Mouse (Mus musculus) cerebral cortex, adult 2 months (tissue): ENCODE measurements around the gene Pkp4.

Experiments
- WGBS: fragments of 180-500 bp; shearing (Covaris S2); methylation state at CpG from one replicate; pipeline ENCODE4 v1.1.7; 2018; 5-methylcytosine and 5-hydroxymethylcytosine counted together

Pkp4 gene

DNA sequence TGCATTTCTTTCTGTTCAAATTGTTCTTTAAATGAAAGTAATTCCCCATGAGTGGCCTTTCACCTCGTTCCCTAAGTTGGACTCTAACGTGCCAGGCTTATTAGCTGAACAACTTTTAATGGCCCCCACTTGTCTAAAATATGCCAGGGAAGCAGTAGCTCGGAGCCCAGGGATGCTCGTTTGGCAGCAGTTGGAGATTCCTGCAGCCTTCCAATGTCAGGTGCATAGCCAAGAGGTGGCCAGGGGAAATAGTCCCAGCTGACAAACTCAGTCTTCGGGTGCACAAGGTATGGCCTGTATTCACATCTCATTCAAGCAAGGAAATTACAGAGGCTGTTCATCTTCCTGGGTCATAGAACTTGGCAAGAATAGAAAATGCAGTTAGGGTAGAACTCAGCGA lies 112.1 kb downstream of the Pkp4 start:
- 70% methylated on average over 6 of the region's 6 CpGs for WGBS

DNA sequence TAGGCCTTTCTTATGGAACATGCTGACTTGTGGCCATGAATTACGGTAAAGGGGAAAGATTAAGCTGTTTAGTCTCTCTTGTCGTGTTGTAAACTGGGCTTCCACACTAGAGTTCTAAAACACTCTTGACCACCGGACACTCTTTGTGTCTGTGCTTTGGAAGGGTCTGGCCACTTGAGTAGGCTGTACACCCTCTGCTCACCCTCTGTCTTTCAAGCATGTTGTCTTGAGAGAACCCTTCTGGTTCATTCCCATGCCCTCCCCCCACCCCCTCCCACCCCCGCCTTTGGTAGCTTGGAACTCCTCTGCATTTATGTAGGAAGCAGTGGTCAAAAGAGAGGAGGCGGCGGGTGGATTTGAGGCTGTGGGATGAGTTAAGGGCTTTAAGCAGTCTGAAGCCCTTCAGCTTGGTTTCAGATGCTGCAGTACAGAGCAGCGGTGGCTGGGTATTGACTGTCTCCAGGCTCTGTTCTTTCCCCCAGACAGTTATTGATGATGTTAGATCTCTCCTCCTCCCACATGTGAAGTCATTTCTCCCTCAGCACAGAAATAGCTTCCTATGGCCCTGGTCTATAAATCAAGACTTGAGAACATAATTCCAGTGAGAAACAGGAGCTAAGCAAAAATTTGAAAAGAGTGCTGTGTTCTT lies 120.4 kb downstream of the Pkp4 start:
- WGBS, result 90% methylated on average over 7 of the region's 7 CpGs

- 86% methylated on average over 6 of the region's 6 CpGs for WGBS
Measured at GRCm38 (mm10) chr2:59282966-59283365, 122.3 kb downstream of the Pkp4 start.

GRCm38 (mm10) chr2:59284216-59284615 lies 123.6 kb downstream of the Pkp4 start:
- 92% methylated on average over 5 of the region's 5 CpGs for WGBS

- 76% methylated on average over 8 of the region's 8 CpGs for WGBS
Measured at GRCm38 (mm10) chr2:59284734-59285490, 124.3 kb downstream of the Pkp4 start.

- WGBS, result 39% methylated on average over 1 of the region's 1 CpGs
Measured at GRCm38 (mm10) chr2:59285581-59285980, 124.9 kb downstream of the Pkp4 start.

DNA sequence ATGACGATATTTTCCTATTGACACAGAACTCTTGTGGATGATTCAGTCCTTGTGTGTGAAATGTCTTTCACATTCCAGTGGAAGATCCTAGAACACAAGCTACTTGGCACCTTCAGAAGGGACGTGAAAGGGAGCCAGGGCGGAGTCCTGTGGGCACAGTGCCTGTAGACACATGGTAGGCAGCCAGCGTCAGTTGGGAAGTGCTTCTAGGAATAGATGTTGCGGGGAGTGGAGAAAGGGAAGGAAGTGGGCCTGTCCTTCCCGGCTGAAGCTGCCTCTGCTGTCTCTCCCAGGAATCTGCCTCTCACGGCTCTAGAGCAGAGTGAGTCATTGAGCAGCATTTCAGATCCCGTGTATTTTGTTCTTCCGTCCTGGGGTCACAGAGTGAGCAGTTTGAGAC lies 125.6 kb downstream of the Pkp4 start:
- WGBS, result 12% methylated on average over 9 of the region's 9 CpGs

GRCm38 (mm10) chr2:59287630-59288029 lies 127.0 kb downstream of the Pkp4 start:
- WGBS, result 82% methylated on average over 8 of the region's 8 CpGs

- WGBS, result 66% methylated on average over 2 of the region's 2 CpGs
Measured at GRCm38 (mm10) chr2:59289411-59289810, 128.8 kb downstream of the Pkp4 start.

GRCm38 (mm10) chr2:59290391-59290790 lies 129.7 kb downstream of the Pkp4 start:
- 82% methylated on average over 3 of the region's 3 CpGs for WGBS

DNA sequence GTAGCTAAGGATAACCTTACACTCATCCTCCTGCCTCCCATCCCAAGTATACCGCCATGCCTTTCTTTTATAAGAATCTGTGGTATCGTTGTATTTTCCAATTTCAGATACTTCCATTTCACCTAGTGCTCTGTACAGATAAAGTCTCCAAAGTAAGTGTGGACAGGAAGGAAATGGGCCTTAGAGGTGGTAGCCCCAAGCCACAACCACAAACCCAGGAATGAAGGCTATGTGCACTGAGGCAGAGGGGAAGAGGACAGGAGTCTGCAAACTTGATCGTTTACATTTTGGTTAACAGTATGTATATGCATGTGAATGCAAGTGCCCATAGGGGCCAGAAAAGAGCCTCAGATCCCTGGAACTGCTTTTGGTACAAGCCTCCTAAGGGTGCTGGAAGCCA lies 139.2 kb downstream of the Pkp4 start:
- 81% methylated on average over 3 of the region's 3 CpGs for WGBS

DNA sequence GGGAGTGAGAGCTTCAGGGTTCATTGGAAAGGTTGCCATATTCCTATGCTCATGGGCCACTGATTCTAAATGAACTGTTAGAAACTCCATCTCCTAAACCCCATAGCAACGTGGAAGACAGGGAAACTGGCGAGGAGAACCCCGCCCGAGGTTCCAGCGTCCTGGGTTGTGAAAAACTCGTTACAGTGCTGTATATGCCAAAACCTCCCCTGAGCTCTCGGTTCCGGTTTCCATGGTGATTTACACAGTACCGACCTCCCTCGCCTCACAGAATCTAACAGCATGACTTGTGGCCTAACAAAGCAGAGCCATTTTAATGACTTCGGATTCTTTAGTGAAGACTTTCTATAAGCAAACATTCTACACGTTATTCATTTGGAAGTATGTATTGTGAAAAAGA lies 141.0 kb downstream of the Pkp4 start:
- 24% methylated on average over 12 of the region's 12 CpGs for WGBS

DNA sequence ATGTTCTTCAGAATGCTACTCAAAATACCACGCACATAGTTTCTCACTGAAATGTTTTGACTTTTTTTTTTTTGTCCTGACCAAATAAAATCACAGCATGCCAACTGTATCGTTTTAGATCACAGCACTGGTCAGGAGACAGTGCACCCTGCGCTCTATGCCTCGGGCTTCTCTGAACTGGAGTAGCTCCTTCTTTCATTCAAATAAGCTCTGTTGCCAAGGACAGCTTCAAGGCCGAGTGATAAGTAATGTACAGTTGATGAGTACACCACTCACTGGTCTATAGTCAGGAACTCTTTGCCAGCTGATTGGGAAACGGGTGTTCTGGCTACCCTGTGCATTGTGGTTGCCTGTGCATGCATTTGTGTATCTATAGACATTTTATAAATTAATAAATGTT lies 141.8 kb downstream of the Pkp4 start:
- 65% methylated on average over 6 of the region's 6 CpGs for WGBS

GRCm38 (mm10) chr2:59303530-59304063 lies 142.9 kb downstream of the Pkp4 start:
- WGBS, result 90% methylated on average over 12 of the region's 12 CpGs

GRCm38 (mm10) chr2:59307302-59307701 lies 146.7 kb downstream of the Pkp4 start:
- 87% methylated on average over 8 of the region's 8 CpGs for WGBS

- 96% methylated on average over 19 of the region's 19 CpGs for WGBS
Measured at GRCm38 (mm10) chr2:59308055-59308454, 147.4 kb downstream of the Pkp4 start.

- 75% methylated on average over 6 of the region's 6 CpGs for WGBS
Measured at GRCm38 (mm10) chr2:59313293-59313692, 152.6 kb downstream of the Pkp4 start.

DNA sequence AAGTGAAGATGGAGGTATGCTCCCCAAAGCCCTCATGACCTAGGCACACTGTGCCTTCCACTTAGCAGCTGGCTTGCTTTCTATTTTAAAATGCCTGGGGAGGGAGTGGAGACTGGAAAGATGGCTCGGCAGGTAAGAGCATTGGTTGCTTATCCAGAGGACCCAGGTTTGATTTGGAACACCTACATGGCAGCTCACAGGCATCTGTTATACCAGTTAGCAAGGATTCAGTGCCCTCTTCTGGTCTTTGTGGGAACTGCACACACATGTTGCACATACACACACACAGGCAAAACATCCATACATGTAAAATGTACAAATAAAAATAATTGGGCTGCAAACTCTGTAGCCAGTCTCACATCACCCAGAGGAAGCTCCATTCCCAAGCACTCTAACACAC lies 158.0 kb downstream of the Pkp4 start:
- WGBS, result 97% methylated on average over 1 of the region's 1 CpGs

DNA sequence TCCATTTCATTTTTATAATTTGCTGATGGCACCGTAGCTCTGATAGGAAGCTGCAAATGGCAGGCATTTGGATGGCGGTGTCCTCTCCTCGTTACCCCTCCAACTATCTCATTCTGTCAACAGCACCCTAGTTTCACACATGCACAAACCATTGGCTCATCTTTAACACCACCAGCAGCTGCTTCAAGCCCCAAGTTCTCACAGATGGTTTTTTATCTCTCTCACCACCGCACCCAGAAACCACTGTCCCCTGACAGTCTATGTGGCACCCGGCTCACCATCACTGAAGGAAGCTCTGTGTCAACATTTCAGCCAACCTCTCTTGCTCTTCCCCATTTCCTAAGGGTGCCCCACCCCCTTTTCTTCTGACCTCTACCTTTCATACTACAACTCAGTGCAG lies 167.3 kb downstream of the Pkp4 start:
- 92% methylated on average over 5 of the region's 5 CpGs for WGBS

DNA sequence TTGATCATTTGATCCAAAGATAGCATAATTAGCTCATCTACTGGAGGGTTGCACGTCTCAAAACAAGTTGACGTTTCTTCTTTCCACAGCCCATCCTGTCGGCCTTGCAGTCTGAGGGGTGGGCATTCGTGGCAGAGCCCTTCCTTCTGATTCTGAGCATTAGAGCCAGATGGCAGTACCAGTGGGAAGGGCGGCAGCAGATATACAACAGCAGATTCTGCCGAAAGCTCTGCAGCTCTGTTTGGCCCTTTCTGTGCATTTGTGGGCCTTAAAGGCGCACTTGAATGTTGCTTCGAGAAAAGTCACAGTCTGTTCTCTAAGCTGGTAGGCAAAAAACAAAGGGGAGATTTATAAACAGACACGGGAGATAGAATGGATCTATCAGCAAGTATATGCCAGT lies 170.4 kb downstream of the Pkp4 start:
- 51% methylated on average over 9 of the region's 9 CpGs for WGBS

GRCm38 (mm10) chr2:59332523-59332922 lies 171.9 kb downstream of the Pkp4 start:
- WGBS, result 69% methylated on average over 4 of the region's 4 CpGs

GRCm38 (mm10) chr2:59338501-59338900 lies 177.9 kb downstream of the Pkp4 start:
- 74% methylated on average over 11 of the region's 11 CpGs for WGBS

DNA sequence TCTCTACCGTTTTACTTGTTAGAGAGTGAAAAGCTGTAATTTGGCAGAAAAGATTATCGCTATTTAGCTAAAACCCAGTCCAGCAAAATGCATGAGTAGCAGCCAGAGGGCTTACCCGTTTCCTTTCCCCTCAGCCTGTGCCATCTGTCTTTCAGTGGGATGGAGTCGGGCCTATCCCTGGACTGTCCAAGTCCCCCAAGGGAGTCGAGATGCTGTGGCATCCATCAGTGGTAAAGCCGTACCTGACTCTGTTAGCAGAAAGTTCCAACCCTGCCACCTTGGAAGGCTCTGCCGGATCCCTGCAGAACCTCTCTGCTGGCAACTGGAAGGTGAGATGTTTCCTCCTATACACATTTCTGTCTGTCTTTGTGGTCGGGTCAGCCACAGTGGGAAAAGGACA lies 178.3 kb downstream of the Pkp4 start:
- 74% methylated on average over 8 of the region's 8 CpGs for WGBS
